Mouse (Mus musculus): Measurements from ENCODE around the gene Frs2.

Gene Frs2

DNA sequence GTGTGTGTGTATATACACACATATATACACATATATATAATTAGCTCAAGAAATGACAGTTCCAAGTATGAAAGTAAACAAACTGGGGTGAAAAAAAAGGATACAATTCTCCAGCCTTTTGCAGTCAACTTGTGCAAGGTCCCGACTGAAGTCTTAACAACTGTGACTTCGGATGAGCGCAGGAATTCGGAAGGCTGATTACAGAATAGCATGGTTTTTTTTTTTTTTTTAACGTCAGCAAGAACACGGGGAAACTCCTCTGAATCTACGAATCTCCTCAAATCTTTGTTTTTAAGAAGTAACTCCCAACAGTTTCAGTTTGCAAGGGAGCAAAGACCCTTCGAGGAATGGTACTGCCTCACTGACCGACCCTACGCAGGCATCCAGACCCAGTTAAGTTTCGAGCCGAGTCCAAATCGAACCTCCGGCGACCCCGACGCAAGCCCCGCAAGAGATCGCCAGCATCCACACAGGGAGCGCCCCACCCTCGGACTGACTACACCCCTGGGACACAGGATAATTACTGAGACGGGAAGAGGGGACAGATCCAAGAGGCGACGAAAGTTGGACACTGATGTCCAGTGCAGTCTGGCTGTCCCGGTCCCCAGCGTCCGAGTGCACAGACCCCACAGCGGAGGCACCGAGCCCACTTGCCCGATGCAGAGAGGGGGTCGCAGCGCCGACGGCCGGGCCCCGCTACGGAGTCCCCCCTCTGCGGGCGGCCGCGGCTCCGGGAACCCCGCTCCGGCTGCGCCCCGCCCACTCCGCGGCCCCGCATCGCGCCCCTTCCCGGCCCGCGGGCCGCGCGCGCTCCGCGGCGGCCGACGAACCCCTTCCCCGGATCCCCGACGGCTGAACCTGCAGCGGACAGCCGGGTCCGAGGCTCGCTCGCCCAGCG lies 622 bp downstream of the Frs2 start:
- DNase-seq (ENCODE audit: low read depth, low spot score), result peak; percentile 35

DNA sequence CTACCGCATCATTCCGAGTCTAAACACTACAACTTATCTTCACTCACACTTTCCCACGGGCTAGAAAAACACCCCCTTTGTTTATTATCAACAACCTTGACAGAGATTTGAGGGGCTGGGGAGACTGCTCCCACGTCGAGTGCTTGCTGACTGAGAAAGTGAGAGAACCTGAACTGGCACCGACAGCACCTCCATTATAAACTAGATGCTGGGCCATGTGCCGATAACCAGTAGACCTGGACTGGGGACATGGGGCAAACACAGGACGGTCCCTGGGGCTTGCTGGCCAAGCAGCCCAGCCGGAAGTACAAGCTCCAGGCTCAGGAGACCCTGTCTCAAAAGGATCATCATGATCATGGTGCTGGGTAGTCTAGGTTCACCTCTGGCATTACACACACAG lies 1.9 kb downstream of the Frs2 start:
- no peak for DNase-seq (ENCODE audit: low read depth, low spot score)

DNA sequence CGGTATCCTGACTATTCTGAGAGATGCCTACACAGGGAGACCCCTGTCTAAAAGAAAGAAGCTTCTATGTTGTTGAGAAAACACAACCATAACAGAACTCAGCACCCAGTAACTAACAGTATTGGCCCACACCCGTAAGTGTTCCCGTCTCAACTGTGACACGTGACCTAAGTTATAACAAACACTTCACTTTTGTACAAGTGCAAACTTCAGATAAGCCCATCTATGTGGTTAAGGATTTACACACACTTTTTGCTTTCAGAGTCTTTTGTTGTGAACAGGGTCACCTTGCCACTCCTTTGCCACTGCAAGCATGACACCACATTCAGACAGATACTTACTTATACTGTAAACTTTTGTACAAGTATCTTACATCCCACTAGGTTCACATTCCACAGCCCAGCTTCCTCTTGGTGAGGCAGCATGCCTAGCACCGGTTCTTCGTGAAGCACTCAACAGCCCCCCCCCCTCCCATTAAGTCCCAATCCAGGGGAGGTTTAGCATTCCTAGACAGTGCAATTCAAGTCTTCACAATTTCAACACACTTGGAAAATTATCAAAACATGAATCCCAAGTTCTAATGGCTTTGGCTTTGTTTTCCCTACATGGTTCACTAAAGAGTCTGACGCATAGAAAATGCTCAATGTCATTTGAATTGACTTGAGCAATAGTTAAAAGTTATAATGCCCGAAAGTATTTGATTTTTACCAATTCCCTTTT lies 2.6 kb downstream of the Frs2 start:
- peak; percentile 33 for DNase-seq (ENCODE audit: low read depth, low spot score)

DNA sequence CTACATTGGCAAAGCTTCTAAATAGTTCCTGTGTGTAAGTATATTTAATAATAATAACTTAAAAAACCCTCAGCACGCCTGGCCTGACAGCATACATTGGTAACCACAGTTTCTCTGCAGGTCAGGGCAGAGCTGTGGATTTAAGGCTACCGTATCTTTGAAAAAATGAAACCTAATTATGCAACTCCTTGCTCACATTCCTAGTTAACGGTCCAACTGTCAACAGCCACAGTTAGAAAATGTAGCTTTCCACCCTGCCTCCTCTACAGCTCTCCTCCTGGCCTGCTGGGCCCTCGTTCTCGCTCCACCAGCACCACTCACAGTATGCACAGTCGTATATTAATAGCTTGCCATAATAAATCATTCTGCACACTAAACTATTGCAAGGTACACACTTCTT lies 3.7 kb downstream of the Frs2 start:
- no peak for DNase-seq (ENCODE audit: low read depth, low spot score)

DNA sequence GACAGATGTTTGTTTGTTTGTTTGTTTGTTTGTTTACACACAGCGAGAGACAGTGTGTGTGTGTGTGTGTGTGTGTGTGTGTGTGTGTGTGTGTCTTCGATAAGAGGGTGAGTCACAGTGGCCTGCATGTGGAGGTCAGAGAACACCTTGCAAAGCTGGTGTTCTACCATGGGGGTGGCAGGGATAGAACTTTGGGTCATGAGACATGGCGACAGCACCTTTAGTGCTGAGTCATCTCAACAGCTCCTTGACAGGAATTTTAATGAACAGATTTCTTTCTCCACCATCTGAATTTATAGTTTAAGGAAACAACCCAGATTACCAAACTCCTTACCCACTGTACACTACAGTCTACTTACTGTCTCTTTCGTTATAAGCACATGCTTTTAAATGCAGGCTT lies 4.3 kb downstream of the Frs2 start:
- no peak for DNase-seq (ENCODE audit: low read depth, low spot score)

DNA sequence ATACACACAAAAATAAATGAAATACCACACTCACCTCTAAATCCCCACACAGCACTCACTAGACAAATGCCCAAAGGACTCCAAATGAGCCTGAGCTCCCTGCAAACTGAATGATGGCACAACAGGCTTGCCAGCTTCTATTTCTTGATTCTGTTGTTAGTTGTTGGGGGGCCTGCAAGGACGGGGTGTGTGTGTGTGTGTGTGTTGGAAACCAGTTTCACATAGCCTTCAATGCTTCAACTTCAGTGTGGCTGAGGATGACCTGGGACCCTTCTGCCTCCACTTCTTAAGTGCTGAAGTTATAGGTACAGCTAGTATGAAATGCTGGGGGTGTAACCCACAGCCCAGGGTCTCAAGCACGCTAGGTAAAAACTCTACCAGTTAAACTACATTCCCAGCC lies 5.0 kb downstream of the Frs2 start:
- no peak for DNase-seq (ENCODE audit: low read depth, low spot score)

DNA sequence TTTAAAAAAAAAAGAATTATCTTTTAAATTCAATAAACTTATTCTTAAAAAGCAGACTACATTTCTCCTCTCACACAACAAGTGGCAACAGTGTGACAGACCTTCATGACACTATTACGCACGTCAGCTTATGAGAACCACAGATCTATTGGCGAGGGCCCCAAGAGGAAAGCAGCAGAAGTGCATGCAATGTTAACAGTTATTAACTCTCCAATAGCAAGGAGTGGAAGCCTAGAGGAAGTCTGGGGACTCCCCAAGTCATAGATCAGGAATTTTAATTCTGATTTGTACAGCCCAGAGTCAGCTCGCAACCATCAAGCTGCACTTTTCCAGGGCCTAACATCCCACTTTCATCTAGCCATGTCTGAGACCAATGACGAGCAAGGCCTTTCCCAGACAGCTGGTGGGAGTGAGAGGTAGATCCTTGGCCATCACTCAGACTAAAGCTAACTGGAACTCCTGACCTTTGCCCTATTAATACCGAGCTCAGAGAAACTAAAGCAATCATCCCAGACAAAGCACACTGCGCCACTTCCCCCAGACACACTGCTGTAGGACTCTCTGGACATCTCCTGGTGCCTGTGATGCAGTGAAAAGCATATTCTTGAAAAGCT lies 6.3 kb downstream of the Frs2 start:
- DNase-seq (ENCODE audit: low read depth, low spot score), result peak; percentile 57

DNA sequence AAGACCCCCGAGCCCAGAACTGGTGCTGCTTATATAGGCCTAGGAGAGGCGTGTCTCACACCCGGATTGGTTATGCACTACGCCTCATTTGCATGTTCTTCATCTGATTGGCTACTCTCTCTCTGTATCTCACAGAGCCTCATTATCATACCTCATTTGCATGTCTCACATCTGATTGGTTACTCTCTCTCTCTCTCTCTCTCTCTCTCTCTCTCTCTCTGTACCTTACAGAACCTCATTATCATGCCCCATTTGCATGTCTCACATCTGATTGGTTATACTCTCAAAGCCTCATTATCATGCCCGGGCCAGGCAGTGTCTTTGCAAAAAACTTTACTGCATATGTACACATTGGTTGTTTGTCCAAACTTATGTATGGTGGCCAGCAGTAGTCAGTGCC lies 16.8 kb downstream of the Frs2 start:
- DNase-seq (ENCODE audit: low read depth, low spot score), result peak; percentile 59

DNA sequence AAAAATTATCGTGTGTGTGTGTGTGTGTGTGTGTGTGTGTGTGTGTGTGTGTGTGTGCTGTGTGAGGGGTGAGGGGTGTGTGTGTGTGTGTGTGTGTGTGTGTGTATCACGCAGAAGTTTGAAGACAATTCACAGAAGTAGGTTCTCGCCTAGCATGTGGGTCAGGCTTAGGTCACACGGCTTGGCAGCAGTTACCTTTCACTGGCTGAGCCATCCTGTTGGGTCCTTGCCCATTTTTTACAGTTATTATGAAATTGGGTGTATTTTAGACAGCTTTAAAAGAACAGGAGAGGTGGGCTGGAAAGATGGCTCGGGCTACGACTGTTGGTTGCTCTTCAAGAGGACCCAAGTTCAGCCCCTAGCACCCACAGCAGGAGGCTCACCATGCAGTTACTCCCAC lies 18.3 kb downstream of the Frs2 start:
- DNase-seq (ENCODE audit: low read depth, low spot score), result no peak

DNA sequence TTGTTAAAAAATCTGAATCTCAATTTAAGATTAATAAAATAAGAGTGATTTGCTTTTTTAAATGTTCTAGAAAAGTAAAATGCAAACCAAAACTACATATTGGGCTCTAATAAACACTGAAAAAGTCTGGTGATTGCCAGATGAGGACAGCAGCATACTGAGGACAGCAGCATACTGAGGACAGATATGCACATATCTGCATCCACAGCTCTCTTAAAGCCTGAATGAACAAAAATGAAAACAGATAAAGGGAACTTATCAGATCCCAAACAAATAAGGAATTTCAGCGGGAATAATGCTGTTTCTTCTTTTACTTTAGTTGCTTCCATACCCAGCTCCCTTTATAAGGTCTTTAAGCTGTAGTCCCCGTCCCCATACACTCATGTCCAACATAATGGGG lies 19.6 kb downstream of the Frs2 start:
- DNase-seq (ENCODE audit: low read depth, low spot score), result no peak

DNA sequence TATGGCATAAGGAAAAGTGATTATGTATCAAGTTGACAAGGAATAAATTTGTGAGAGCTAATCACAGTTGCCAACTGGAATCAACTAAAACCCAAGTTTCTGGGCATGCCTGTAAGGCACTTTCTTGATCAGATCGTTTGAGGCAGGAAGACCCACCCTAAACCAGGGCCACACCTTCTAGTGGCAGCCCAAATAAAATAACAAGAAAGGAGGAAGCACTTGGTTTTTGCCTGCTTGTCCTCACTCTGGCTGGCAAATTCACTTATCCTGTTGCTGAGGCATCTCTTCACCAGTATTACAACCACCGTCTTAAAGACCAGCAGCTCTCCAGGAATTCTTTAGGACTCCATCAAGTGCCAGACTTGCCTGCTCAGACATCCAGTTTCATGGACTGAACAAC lies 20.9 kb downstream of the Frs2 start:
- no peak for DNase-seq (ENCODE audit: low read depth, low spot score)

DNA sequence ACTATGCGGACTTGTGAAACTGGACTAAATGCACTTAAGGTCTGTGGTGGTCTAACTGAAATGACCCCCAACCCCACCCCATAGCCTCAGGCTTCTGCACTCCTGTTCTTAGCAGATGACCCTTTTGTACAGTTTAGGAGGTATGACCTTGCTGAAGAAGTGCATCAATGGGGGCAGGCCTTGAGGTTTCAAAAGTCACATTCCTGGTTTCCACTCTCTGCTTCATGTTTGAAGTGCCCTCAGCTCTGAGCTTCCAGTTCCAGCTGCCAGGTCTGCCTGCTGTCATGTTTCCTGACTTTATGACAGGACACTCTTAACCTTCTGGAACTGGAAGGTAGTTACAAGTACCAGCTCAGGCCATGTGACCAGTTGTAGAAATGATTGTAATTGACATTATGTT lies 21.6 kb downstream of the Frs2 start:
- no peak for DNase-seq (ENCODE audit: low read depth, low spot score)

DNA sequence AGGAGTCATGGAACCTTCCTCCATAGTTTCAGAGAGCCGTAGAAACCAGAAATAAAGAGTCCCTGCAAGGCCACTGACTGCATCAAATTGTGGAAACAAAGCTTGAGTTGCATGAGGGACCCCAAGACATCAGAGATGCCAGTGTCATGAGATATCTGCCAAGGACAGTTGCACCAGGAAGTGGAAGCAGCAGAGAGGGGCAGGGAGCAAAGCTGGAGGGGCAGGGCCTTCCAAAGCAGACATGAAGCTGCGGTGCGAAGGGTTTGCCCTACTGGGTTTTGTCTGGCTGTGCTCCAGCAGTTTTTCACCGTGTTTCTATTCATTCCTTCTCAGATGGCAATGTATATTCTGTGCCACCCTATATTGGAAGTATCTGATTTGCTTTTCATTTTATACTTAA lies 22.1 kb downstream of the Frs2 start:
- no peak for DNase-seq (ENCODE audit: low read depth, low spot score)

DNA sequence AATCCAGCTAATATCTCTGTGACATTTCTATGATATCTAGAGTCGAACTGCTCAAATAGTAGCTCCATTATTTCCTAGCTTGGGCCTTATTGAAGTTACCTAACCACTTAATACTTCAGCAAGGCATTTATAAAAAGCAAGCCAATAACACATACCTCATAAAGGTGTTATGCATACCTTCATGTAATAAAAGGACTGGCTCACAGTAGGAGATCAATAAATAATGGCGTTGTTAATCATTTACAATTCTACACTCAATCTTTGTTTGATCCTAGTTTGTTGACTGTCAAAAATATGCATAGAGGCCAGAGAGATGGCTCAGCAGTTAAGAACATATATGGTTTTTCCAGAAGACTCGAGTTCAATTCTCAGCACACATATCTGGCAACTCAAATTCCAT lies 26.9 kb downstream of the Frs2 start:
- no peak for DNase-seq (ENCODE audit: low read depth, low spot score)

DNA sequence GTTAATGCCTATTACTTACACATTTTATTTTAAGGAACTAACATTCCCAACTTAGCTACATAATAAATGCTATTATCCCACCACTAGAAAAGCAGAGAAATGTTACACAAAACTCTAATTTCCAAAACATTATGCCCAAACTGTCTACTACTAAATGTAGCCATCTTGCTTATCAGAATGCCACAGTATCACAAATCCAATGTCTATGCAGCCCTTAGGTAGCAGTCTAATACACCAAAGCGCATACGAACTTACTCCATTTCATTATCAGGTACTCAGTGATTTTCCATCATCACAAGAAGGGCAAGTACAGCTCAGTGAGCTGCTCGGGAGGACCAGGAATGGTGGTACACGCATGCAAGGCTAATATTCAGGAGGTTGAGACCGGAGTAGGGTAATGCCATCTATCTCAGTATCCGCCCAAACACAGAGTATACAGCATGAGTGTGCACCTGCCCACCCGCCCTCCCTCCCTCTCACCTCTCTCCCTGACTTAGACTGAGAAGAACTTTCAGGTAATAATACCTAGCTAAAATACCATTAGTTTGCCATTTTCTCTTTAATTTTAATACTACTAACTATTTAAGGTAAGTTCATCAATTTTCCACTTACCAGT lies 28.2 kb downstream of the Frs2 start:
- DNase-seq (ENCODE audit: low read depth, low spot score), result no peak

DNA sequence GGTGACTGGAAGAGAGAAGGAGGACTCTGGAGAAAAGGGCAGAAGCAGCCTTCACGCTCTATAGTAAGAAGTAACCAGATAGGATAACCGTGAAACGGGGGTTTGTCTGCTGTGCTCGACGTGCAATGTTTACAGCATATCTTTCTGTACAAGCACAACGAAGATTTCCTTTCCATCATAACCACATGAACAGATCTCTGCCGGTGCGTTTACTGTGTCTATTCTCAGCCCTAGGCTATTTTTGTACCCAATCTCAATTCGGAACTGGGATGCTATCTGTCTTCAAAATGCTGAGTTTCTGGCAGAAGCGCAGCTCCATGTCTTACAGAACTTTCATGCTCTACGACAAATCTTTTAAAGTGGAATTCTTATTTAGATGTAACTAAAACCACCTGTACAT lies 28.8 kb downstream of the Frs2 start:
- no peak for DNase-seq (ENCODE audit: low read depth, low spot score)

DNA sequence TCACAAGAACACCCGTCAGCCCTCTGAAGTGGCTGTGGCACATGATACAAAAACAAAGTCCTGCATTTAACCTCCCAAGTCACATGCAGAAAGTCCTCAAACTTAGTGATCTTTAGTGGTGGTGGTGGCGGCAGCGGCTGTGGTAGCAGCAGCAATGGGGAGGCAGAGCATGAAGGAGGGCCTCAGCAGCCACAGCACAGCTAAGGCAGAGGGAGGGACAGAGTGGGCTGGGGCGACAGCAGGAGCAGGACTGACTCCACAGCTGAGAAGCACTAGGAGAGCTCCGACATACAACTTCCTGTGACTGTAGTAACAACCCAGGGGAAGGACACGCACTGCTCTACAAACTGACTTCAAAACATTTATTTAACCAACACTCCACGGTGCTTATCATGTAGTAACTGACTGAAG lies 29.9 kb downstream of the Frs2 start:
- no peak for DNase-seq (ENCODE audit: low read depth, low spot score)

DNA sequence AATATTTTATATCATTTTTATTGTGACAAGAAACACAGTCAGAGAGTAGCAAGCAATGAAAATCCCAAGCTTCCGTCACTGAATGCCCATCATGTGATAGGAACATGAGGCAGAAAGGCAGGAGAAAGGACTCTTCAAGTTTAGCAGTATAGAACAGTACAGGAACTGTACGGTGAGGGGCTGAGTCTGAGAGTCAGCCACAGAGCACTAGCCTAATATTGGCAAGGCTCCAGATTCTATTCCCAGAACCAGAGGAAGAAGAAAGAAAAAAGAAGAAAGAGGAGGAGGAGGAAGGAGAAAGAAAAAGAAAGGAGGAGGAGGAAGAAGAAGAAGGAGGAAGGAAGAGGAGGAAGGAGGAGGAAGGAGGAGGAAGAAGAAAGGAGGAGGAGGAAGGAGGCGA lies 32.7 kb downstream of the Frs2 start:
- no peak for DNase-seq (ENCODE audit: low read depth, low spot score)

DNA sequence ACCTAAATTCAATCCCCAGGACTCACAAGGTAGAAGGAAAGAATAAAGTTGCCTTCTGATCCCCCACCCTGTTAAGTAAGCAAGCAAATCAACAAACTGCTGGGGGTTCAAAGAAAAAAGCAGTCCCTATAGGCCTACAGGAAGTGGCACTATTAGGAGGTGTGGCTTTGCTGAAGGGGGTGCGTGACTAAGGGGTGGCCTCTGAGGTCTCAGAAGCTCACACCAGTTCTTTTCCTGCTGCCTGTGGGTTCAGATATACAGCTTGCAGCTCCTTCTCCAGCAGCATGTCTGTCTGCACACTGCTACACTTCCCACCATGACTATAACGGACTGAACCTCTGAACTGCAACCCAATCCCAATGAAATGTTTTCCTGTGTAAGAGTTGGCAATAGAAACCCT lies 35.8 kb downstream of the Frs2 start:
- DNase-seq (ENCODE audit: low read depth, low spot score), result no peak

DNA sequence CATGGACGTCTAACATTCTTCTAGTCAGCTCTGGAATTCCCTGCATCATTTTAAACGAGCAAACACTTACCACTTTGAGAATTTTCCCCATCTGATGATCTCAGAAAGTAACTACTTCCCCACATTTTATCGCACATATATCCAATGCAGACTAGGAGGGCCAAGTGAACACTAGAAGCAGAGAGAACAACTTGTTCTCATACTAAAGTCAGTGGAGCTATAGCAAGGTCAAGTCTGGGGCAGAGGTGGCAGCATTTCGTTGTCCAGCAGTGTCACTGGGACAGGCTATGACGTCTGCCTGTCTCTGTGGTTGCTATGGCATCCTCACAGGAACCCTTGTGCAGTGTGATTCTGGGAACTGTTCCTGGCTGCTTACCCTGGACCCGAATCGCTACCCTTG lies 36.9 kb downstream of the Frs2 start:
- no peak for DNase-seq (ENCODE audit: low read depth, low spot score)

DNA sequence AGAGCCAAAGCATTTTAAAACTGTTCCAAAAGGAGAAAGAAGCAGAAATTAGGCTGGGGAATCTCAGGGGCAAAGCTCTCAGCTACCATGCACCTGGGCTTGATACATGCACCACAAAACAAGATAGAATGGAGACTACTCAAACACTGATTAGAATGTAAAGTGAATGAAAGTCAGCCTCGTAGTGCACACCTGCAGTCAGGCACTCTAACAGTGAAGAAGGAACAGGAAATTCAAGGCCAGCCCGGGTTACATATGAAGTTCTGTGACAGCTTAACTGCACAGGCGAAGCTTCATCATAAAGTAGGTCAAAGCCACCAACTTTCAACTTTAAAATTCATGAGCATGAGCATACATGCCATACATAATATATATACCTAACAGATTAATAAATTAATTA lies 38.1 kb downstream of the Frs2 start:
- DNase-seq (ENCODE audit: low read depth, low spot score), result no peak

DNA sequence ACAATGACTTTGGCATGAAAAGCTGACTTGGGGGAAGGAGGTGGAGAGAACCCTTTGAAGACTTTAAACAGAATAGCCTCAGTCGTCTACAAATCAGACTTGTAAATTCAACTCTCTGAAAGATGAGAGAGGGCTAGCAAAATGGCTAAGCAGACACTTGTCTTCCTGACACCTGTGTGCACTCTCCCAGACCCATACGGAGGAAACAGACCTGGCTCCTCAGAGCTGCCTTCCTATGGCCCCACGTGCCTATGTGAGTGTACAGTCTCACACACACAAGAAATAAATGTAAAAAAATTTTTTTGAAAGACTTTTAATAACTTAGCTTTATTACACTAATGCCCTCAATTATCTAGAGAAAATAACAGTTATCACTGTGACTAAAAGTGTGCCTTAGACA lies 41.6 kb downstream of the Frs2 start:
- DNase-seq (ENCODE audit: low read depth, low spot score), result no peak

Data from R1 (cell line).